Mouse (Mus musculus): ENCODE measurements around the gene Mmp20.

The Mmp20 gene

GRCm38 (mm10) chr9:7691790-7692189, 63.8 kb downstream of the Mmp20 start, which contains the start of gene Mmp7:
TSS of gene Mmp7 (plus strand) at chr9:7692090.
- no peak for DNase-seq (ENCODE audit: low spot score in 2 of 2)

GRCm38 (mm10) chr9:7693961-7694360, 65.9 kb downstream of the Mmp20 start:
- no peak for DNase-seq (ENCODE audit: low spot score in 2 of 2)

- DNase-seq (ENCODE audit: low spot score in 2 of 2), result no peak
These were observed 67.6 kb downstream of the Mmp20 start for GRCm38 (mm10) chr9:7695646-7696045.

DNA sequence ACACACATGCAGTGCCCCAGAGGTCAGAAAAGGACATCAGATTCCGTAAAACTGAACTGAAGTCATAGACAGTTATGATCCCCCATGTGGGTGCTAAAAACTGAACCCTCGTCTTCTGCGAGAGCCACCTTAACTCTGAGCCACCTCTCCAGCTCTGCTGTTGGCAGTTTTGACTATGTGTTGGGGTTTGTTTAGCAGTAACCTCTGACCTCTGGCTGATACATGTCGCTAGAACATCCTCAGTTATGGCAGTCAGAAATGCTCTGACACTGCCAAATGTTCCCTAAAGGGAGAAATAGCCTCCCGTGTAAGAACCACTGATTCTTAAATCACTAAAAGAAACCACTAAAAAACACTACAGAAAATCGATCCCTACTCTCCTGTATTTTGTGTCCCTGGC, 80.7 kb downstream of the Mmp20 start:
- DNase-seq (ENCODE audit: low spot score in 2 of 2), result no peak

DNA sequence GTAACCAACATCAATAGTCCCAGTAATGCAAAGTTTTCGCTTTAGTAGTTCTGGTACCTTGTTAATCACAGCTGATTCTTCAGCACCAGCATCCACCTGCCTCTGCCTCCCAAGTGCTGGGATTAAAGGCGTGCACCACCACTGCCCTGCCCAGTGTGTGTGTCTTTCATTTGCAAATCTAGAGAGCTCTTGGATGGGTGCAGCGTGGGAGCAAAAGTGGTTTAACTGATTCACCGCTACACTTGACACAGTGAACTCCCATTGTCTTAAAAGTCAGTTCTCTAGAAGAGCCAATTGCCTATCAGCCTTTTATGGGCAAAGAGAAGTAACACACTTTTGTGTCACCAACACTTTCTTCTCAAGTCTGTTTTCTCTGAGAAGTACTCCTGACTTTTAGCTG, 83.2 kb downstream of the Mmp20 start:
- no peak for DNase-seq (ENCODE audit: low spot score in 2 of 2)

GRCm38 (mm10) chr9:7714062-7714907, 86.3 kb downstream of the Mmp20 start:
- peak; percentile 7 to 48 for DNase-seq (ENCODE audit: low spot score in 2 of 2)

GRCm38 (mm10) chr9:7714908-7715175, 86.8 kb downstream of the Mmp20 start:
- no peak for DNase-seq (ENCODE audit: low spot score in 2 of 2)

GRCm38 (mm10) chr9:7721543-7721942, 93.5 kb downstream of the Mmp20 start:
- no peak for DNase-seq (ENCODE audit: low spot score in 2 of 2)
